Mouse (Mus musculus): ENCODE results near the gene Cd320. TPM values are rescaled to one million over a fixed set of nuclear protein-coding genes. Genes with fewer than 3 reads are reported as not detected.
A peak's percentile ranks its signal among the peaks of the same experiment; 100 is the strongest.
"Not testable (repeated sequence)": the region's sequence is repeated elsewhere in the genome, so short reads cannot be mapped to it uniquely, and the experiment has no call there.

Gene Cd320
- total RNA-seq, 2 experiments from 2014 or later, result 14.1 to 16.5 TPM

- peak; percentile 94 to 98 for DNase-seq (ENCODE audit: low spot score in 2 of 2)
Measured at GRCm38 (mm10) chr17:33824084-33824996, 18.6 kb upstream of the Cd320 start, which contains the start of the genes Rps28 and Ndufa7. Gene Rps28 (minus strand): TSS chr17:33824562. Gene Ndufa7 (plus strand): TSS chr17:33824572.

GRCm38 (mm10) chr17:33824997-33825330 is 17.9 kb upstream of the Cd320 start:
- not testable (repeated sequence) for DNase-seq (ENCODE audit: low spot score in 2 of 2)

DNA sequence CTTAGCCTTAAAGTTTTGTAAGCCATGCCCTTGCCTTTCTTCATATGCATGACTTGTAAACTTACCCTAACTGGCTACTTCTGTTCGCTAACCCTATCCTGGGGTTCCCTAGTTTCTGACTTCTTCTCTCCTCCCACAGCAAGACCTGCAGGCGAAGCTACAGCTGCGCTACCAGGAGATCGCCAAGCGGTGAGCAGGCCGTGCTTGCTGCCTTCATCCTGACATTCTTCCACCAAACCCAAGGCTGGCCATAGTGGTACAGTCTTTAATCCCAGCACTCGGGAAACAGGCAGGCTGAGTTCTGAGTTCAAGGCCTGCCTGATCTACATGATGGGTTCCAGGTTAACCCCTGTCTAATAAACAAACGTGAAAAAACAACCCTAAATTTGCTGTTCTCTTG is 17.4 kb upstream of the Cd320 start:
- DNase-seq (ENCODE audit: low spot score in 2 of 2), result no peak

DNA sequence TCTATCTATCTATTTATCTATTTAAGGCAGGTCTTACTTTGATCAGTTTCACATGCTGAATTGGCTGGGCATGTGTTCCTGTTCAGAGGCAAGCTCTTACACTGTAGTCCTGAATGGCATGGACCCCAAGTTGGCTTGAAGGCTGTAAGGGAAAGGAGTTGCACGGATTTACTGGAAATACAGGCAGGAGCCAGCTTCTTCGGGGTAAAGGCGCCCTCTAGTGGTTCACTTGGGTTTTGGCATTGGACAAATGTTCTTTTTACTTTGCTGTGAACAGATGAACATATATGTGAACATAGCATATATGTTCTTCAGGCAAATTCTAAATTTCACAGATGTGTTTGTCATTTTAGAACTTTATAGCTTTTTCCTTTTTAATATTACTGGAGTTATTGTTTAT is 16.0 kb upstream of the Cd320 start:
- peak; percentile 43 to 62 for DNase-seq (ENCODE audit: low spot score in 2 of 2)

DNA sequence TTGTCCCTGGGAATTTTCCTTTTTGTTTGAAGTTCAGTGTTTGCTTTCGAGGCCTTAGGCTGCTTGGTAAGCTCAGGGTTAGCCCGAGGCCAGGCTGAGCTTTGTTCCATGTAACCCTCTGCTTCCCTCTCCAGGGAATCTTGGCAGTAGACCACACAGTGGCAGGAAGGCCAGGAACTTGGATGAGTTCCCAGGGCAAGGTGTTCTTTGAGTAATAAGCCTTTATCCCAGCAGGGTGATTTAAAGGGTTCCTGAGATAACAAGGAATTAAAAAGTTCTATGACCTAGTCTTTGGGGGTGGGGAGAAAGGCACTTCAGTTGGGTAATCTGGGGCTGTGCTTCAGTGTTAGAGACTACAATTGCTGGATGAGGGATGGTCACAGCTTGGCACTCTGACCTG is 14.0 kb upstream of the Cd320 start:
- no peak for DNase-seq (ENCODE audit: low spot score in 2 of 2)

DNA sequence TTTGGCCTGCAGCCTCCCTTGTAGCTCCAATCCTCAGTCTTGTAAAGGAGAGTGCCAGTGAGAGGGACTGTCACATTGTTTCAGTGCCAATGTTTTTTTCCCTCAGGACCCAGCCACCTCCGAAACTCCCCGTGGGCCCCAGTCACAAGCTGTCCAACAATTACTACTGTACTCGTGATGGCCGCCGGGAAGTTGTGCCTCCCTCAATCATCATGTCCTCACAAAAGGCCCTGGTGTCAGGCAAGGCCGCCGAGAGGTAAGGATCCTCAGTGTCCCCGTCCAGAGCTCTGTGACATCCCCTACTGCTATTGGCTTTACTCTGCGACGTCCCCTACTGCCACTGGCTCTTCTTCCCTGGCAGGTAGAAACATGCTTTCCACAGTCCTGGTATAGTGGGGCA is 13.3 kb upstream of the Cd320 start:
- DNase-seq (ENCODE audit: low spot score in 2 of 2), result no peak

DNA sequence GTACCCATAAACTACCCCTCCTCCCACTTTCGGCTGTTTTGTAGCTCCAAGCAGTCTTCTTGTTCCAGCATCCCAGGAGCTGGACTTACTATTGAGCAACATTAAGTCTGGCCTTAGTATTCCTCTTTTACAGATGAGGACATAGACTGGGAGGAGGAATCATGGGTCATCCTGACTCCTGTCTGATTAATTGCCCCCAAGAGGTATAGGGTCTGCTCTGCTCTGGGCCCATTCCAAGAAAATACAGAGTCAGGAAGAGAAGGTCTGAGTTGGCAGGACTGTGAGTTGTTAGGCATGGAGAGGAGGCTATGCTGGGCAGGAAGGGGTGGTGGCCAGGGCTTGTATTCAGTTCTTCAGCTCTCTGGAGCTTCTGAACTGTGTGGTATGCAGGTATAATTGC is 1.3 kb downstream of the Cd320 start:
- DNase-seq (ENCODE audit: low spot score in 2 of 2), result no peak

- DNase-seq (ENCODE audit: low spot score in 2 of 2), result no peak
Measured at GRCm38 (mm10) chr17:33848139-33848538, 5.2 kb downstream of the Cd320 start.

GRCm38 (mm10) chr17:33851331-33851730 is 8.4 kb downstream of the Cd320 start:
- no peak for DNase-seq (ENCODE audit: low spot score in 2 of 2)

DNA sequence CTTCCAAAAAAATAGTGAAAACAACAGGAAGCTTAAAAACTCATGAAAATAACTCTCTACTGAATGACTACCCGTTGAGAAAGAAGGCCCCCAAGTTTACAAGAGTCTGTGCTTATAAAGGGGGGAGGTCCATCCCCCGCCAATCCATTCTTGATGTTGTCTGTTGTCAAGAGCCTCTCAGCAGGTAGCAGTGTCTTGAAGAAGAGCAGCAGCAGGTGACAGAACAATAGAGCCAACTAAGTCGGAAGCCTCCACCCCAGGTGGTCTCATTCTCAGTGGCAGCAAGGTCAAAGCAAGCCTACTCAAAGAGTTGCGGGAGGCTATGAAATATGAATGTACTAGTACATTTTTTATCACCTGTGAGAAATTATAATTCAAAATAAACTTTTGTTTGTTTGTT is 14.9 kb downstream of the Cd320 start:
- DNase-seq (ENCODE audit: low spot score in 2 of 2), result no peak

- DNase-seq (ENCODE audit: low spot score in 2 of 2), result no peak
Measured at GRCm38 (mm10) chr17:33865330-33866030, 22.6 kb downstream of the Cd320 start.

DNA sequence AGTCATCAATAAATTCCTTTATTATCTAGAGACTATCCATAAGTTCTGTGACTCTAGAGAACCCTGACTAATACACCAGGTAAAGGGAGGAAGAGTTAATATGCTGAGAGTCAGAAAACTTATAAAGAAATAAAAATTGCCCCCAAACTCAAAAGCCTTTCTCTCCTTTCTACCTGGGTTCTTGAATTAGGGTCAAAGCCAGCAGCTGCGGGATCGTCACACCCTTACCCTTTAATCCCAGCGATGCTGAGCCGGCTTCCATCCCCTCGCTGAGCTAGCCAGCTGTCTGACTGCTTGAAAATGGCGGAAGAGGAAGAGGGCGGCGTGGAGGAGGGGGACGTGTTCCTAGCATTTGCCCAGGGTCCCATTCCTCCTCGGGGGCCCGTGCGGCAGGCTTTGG is 30.6 kb downstream of the Cd320 start, which contains the start of gene Gm7029:
Gene Gm7029, plus strand, starts transcription at position 301 of the 400 bp plus-strand sequence.
- not testable (repeated sequence) for DNase-seq (ENCODE audit: low spot score in 2 of 2)

GRCm38 (mm10) chr17:33874411-33874810 is 31.5 kb downstream of the Cd320 start:
- DNase-seq (ENCODE audit: low spot score in 2 of 2), result no peak

DNA sequence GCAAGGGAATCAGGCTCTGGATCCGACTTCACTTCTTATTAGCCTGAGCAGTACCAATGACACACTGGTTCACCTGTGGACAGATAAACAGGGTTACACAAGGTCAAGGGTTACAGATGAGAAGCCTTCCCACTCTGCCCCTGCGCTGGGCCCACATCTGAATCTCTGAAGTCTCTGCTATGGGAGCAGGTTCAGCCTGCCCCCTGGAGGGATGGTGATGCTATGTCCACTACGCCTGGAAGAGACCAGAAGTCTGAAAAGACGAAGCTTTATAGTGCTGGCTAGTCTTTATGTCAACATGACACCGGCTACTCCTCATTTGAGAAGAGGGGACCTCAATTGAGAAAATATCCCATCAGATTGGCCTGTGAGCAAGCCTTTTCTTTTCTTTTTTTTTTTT is 32.9 kb downstream of the Cd320 start:
- DNase-seq (ENCODE audit: low spot score in 2 of 2), result not testable (repeated sequence)

- not testable (repeated sequence) for DNase-seq (ENCODE audit: low spot score in 2 of 2)
Measured at GRCm38 (mm10) chr17:33884320-33884719, 41.4 kb downstream of the Cd320 start.

DNA sequence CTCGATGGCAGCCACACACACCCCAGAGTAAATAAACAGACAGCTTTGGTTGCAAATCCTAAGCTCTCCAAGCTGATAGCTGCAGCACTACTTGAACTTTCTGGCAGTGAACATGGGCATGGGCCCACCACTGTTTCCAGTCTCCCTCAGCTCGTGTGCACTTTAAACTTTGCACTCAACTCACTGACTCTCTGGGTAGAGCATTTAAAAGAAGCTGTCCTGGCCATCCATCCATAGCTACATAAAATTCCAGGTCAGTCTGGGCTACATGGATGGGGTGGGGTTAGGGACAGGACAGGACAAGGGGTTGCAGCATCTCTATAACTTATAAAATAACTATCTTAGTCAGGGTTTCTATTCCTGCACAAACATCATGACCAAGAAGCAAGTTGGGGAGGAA is 44.9 kb downstream of the Cd320 start:
- not testable (repeated sequence) for DNase-seq (ENCODE audit: low spot score in 2 of 2)

DNA sequence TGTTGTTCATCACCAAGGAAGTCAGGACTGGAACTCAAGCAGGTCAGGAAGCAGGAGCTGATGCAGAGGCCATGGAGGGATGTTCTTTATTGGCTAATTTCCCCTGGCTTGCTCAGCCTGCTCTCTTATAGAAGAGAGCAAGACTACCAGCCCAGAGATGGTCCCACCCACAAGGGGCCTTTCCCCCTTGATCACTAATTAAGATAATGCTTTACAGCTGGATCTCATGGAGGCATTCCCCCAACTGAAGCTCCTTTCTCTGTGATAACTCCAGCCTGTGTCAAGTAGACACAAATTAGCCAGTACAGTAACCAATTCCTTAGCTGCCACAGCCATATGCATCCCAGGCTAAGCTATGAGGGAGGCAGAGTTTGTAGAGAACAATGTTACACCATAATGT is 45.3 kb downstream of the Cd320 start:
- DNase-seq (ENCODE audit: low spot score in 2 of 2), result not testable (repeated sequence)

- DNase-seq (ENCODE audit: low spot score in 2 of 2), result not testable (repeated sequence)
Measured at GRCm38 (mm10) chr17:33889941-33890532, 47.1 kb downstream of the Cd320 start.

GRCm38 (mm10) chr17:33890533-33891059 is 47.7 kb downstream of the Cd320 start, which contains the start of gene Kifc1:
Gene Kifc1 (minus strand): TSS chr17:33890661.
- DNase-seq (ENCODE audit: low spot score in 2 of 2), result peak; percentile 97 to 99

GRCm38 (mm10) chr17:33891357-33891756 is 48.5 kb downstream of the Cd320 start:
- no peak for DNase-seq (ENCODE audit: low spot score in 2 of 2)

DNA sequence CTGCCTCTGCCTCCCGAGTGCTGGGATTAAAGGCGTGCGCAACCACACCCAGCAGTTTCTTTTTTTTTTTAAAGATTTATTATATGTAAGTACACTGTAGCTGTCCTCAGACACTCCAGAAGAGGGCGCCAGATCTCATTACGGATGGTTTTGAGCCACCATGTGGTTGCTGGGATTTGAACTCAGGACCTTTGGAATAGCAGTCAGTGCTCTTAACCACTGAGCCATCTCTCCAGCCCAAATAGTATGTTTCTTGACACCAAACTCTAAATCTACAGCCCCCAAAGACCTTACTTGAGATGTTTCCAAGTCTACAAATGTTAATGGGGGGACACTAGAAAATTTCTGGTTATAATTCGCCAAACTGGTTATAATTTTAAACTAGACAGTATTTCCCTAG is 49.0 kb downstream of the Cd320 start:
- DNase-seq (ENCODE audit: low spot score in 2 of 2), result not testable (repeated sequence)

Data from gastrocnemius, postnatal 4 days (tissue).